Mouse (Mus musculus) lung, embryonic 16.5 days (tissue): ENCODE measurements around the gene Cnnm4. TPM values are rescaled to one million over a fixed set of nuclear protein-coding genes. Genes with fewer than 3 reads are reported as not detected.

ENCODE experiments used
- microRNA-seq: library from miRNA; unstranded; fragments of <30 nt; microRNA quantifications from one replicate; pipeline ENCODE4, GENCODE M21; 2016
- polyA plus RNA-seq: library from polyadenylated mRNA; unstranded; fragments of >200 nt; fragmentation: Nextera tagmentation; extraction: Ambion mirVana; gene quantifications from 2 replicates; pipeline ENCODE4 v1.2.1, GENCODE M21; 2015

Gene Cnnm4
- polyA plus RNA-seq, 1 experiment from 2014 or later, result 13.0 TPM

Small RNA genes lying within 50 kb of the gene (microRNA-seq; reads per million reads assigned to microRNA genes)
- gene Gm47280, result not detected

Other genes with a start within 250 kb of the Cnnm4 start
- gene Uggt1, start 226.9 kb upstream of the Cnnm4 start, polyA plus RNA-seq, result 51.8 and 56.1 TPM in 2 replicates
- gene Neurl3, start 196.9 kb upstream of the Cnnm4 start, polyA plus RNA-seq, result 7.5 and 7.7 TPM in 2 replicates
- gene Arid5a, start 163.9 kb upstream of the Cnnm4 start, polyA plus RNA-seq, result 9.1 and 10.9 TPM in 2 replicates
- 40.8 and 42.9 TPM in 2 replicates for gene Kansl3, start 102.4 kb upstream of the Cnnm4 start, polyA plus RNA-seq
- gene Fer1l5, start 99.3 kb upstream of the Cnnm4 start, polyA plus RNA-seq, result 0.88 and 1.1 TPM in 2 replicates
- 45.6 and 48.5 TPM in 2 replicates for gene Lman2l, start 26.3 kb upstream of the Cnnm4 start, polyA plus RNA-seq
- gene Cnnm3, start 40.2 kb downstream of the Cnnm4 start, polyA plus RNA-seq, result 3.5 and 4.4 TPM in 2 replicates
- gene Ankrd23, start 65.3 kb downstream of the Cnnm4 start, polyA plus RNA-seq, result 17.9 and 20.0 TPM in 2 replicates
- 0.29 TPM in 1 of 2 replicates, not detected in the other for gene Gm42417, start 67.8 kb downstream of the Cnnm4 start, polyA plus RNA-seq
- 23.3 and 26.2 TPM in 2 replicates for gene Ankrd39, start 75.8 kb downstream of the Cnnm4 start, polyA plus RNA-seq
- 14.4 and 14.8 TPM in 2 replicates for gene Sema4c, start 86.7 kb downstream of the Cnnm4 start, polyA plus RNA-seq
- gene Fam178b, start 211.6 kb downstream of the Cnnm4 start, polyA plus RNA-seq, result 4.4 and 5.5 TPM in 2 replicates
- 514 and 543 TPM in 2 replicates for gene Cox5b, start 219.8 kb downstream of the Cnnm4 start, polyA plus RNA-seq
- not detected in 2 replicates for gene 4933424G06Rik, start 238.5 kb downstream of the Cnnm4 start, polyA plus RNA-seq
- gene Actr1b, start 242.8 kb downstream of the Cnnm4 start, polyA plus RNA-seq, result 90.0 and 93.1 TPM in 2 replicates